Mouse (Mus musculus): Measurements from ENCODE around the gene Matn1.

The Matn1 gene

DNA sequence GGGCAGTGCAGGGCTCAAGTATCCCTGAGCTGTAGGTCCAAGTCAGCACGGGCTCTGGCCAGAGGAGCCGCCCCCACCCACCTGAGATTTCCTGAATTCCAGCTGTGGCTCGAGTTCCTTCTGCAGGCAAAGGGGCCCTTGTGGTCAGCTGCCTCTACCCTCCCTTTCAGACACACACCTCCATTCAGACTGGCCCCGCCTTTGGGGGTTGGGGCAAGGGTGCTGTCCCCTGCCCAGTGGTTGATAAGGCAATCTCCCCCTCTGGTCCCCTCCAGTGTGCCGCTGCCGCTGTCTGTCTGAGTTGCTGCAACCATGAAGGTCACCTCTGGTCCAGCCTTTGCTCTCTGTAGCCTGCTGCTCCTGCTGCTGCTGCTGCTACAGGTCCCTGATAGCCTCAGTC, at the start of gene Matn1:
TSS of gene Matn1 (plus strand) at position 274 of the 400 bp plus-strand sequence.
- no peak for DNase-seq

DNA sequence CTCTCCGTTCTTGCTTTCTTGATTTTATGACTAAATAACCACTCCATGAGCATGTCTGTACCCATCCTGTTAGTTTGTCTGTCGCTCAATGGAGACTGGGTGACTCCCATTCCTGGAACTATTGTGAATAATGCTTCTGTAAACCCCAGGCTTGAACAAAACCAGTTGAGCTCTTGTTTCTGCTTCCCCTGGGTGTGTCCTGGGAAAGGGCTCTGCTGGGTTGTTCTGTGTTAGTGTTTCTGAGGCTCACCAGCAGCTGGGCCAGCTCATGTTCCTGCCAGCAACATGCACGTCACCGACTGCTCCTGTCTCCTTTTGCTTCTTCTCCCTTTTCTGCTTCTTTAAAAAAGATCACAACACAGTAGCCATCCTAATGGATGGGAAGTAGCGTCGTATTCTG, 48.5 kb upstream of the Matn1 start:
- DNase-seq: no peak

DNA sequence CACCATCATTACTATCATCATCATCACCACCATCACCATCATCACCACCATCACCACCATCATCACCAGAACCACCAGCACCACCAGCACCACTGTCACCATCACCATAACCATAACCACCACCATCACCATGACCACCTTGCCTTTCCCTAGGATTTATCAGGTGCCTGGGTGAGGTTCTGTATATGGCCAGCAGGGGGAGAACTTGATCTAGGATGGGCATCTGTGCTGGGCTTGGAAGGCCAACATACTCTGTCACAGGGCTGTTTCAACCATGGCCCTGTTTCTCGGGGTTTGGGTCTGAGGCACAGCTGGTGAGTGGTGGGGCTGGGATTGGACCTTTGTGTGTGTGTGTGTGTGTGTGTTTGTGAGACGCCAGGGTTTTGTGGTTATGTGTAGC, 47.8 kb upstream of the Matn1 start:
- peak; percentile 84 for DNase-seq

DNA sequence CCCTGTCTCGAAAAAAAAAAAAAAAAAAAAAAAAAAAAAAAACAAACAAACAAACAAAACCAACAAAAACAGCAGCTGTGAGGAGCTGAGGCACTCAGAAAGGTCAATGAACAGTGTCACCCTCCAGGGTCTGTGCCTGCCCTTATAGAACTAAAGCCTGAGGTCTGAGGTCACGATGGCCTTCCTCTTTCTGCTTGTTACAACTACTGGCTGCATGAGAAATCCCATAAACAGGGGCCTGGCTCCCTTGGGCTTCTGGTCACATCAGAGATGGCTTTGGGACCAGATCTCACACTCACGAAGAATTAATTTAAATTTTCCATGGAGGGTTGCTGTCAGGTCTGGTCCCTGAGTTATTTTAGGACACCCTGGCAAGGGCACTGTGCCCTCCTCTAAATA, 44.8 kb upstream of the Matn1 start:
- DNase-seq: no peak

DNA sequence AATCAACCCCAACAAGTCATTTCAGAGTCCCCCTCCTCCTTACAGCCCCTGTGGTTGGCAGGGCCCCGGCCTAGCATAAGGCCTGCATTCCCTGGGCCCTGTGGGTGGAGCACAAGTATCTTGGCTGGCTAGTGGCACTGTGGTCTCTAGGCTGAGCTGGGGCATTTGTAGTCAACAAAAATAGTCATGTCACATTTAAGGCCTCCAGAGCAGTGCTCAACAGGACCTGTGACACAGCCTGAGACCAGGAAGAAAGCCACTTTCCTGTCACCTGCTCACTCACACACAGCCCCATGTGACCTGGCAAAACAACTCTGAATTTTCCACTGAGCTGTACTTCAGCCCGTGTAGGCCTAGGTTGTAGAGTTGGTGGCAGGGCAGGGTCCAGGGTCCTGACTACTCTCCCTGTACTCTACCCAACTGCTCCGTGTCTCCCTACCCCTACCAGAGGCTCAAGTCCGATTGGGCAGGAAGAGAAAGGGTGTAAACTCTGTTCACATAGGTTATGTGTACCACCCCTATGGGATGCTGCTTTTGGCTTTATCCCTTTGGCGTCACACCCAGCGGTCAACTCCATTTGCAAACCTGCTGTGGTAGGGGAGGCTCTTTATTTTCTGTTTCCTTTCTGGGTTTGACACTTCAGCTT, 44.3 kb upstream of the Matn1 start:
- no peak for DNase-seq

DNA sequence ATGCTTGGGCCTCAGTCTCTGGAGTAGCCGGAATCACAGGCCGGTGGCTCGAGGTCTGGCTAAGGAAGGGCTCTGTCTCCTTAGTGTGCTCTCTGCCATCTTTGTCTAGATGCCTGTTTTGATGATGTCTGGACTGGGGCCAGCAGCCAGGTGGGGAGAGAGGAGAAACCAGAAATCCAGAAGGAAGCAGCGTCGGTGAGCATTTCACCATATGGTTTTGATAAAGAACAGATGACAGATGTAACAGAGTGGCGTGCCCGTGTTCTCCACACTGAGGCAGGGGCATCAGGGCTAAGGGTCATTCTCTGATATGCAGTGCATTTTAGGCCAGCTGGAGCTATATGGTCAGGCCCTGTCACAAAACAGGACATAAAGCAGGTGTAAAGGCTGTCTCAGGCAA, 43.4 kb upstream of the Matn1 start:
- DNase-seq: no peak

DNA sequence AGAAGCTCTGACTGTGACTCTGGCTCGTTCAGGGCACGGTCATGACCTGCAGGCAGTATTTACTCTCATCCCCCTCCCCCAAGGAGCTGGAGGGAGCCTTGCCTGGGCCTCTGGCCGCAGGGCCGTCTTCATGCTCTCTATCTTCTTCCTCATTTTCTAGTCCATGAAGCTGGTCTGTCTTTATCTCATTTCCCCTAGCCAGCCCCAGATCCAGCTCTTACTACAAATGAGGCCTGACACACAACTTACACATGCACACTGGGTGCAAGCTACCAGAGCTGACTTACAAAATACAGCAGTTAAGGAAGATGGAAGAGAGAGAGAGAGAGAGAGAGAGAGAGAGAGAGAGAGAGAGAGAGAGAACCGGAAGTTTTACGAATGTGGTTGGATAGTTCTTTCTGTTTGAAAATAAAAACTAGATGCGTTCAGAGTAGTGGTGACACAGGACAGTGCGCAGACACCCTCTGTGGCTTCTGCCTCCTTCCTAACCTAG, 41.9 kb upstream of the Matn1 start:
- no peak for DNase-seq

DNA sequence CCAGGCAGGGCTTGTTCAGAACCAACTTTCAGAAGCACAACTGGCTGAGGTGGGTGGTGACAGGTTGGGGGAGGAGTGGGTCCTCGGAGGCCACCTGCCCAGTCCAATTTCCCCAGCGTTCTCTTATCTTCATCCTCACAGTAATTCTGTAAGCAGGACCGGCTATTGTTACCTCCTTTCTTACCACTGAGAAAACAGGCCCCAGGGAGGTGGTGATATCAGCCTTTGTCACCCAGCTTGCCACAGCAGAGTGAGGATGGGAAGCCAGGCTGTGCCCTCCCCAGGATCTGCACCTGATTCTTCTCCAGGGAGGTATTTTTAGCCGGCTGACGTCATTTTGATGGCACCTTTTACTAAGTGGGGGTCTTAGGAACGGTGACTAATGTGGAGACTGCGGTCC, 39.2 kb upstream of the Matn1 start:
- no peak for DNase-seq

DNA sequence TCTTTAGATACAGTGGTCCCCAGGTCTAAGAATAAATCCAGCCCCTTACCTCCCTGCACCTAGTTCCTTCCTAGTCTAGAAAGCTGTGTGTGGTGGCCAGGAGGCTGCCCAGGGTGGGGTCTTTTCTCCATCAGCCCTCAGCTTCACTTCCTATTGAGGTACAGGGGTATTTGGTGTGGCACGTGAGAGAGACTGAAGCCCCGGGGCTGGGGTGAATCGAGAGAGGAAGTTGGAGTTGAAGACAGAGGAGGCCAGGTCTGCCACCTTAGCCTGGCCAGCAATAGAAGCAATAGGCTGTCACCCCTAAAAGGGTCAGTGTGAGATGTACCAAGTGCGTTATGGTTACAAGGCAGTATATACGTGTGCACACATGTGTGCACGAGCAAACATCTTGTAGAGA, 38.3 kb upstream of the Matn1 start:
- no peak for DNase-seq

DNA sequence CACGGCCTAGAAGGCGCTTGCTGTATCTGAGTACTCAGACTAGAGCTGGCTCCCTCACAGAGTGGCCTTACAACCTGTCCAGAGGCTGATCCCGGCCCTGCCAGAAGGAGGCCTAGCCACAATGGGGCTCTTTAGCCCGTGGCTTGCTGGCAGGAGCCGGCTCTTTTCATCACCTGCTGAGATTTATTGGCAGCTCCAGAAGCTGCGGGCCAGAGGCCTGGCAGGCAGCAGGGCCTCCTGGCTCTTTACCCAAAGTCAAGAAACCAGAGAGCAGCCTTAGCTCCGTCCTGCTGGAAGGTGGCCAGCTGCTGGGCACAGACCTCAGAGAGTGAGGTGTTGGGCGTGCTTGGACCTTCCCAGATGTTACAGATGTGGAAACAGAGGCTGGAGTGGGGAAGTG, 37.9 kb upstream of the Matn1 start:
- no peak for DNase-seq

DNA sequence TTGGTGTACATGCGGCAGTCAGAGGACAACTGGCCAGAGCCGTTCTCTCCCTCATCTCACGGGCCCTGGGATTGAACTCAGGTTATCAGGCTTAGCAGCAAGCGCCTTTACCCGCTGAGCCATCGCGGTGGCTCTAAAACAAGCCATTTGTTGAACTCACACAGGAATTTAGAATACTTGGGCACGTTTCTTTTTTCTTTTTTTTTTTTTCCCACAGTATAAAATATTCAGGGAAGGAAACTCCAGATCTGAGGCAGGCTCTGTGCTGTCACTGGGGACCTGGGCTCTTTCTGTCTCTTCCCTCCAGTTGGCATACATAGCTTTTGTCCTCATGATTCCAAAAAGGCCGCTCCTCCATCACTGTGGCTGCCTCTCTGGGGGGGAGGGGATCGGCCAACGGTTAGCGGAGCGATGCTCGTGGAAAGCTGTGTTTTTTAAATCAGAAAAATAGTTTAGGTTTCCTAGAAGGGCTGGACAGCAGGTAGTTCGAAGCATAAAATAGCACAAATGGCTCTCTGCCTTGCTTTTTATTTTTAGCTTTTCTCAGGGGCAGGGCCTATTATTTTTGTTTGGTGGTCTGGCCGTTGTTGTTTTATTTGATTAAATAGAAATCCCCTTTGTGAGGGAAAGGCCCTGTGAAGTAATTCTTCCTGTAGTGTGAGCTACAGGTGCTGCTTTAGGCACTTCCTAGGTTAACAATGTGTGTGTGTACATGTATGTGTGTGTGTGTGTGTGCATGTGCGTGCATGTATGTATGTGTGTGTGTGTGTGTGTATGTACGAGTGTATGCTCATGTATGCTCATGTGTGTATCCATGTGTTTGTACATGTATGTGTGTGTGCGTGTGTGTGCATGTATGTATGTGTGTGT, 36.8 kb upstream of the Matn1 start:
- DNase-seq: no peak

DNA sequence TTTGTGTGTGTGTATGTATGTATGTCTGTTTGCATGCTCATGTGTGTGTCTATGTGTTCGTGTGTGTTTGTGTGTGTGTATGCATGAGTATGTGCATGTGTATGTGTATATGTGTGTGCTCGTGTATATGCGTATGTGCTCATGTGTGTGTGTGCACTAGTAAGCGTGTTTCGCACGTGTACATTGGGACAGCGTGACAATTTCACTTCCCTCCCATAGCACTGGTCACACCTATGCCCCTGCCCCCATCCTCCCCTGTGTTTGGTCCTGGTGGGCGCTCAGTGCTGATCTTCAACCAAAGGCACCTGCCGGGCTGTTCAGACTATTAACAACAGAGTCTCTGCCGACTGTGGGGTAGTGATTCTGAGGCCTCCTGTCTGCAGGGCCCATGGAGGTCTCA, 36.1 kb upstream of the Matn1 start:
- no peak for DNase-seq

DNA sequence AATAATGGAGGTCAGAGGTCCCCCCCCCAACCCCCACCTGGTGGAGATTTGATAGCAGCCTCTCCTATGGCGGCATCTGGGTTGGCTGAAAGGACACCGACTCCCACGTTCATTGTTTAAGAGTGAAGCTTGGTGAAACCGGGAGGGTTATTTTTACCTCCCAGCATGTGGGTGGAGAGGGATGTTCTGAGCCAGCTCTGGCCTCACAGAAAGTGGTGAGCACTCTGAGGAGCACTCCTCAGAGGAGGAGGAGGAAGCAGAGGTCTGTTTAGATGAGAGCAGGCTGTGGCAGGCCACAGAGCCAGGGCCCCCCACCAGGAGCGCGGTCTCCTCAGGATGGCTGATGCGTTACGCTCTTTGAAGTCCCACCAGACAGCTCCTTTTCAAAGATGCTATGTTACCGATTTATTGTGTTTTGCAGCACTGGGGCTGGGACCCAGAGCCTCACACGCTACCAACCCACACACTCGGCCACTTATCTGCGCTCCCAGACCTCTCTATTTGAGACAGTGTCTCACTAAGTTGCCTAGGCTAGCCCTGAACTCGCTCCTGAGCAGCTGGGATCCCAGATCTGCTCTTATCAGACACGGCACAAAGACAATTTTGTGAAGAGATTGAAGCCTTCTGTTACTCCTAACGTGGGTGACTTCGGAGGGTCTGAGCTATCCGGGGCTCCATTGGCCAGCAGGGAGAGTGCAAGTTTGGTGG, 34.9 kb upstream of the Matn1 start:
- DNase-seq: no peak

DNA sequence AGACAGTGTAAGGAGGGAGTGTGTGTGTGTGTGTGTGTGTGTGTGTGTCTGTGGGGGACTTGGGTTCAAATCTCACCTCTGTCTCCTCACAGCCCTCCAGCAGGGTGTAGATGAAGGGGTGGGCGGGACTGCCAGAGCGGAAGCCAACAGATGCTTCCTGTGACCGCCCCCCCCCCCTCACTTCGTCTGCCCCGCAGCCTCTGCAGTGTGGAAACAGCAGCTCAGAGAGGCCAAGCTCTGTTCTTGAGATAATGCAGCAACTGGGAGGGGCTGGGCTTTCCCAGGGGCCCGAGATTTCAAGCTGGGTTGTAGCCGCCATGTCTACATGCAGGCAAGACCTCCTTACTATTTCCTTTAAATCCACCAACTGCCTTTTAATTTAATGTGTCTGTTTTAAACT, 33.5 kb upstream of the Matn1 start:
- DNase-seq: peak; percentile 62

DNA sequence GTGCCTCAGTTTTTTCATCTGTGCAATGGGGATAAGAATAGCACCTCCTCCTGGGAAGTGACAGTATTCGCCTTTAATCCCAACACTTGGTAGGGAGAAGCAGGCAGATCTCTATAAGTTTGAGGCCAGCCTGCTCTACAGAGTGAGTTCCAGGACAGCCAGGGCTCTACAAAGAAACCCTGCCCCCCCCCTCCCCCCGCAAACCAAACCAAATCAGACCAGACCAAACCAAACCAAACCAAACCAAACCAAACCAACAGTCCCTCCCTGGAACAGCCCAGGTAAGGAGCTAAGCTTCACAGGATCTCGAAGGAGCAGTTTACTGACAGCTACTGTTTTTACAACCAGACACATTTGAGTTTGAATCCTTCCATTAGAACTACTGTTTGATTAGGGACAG, 31.6 kb upstream of the Matn1 start:
- DNase-seq: no peak

DNA sequence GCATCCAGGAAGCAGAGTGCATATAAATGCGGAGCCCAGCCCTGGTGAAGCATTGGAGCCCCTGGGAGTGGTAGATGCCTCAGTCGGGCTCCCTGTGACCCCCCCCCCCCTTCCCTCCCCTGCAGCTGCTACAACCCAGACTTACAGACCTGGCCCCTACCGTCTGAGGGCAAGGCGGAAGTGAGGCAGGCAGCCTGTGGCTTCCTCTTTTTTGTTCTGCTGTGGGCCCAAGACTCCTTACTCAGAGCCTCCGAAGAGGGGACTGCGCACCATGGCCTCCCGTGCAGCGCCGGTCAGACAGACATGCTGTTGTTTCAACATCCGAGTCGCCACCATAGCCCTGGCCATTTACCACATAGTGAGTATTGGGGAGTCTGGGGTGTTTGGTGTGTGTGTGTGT, 31.1 kb upstream of the Matn1 start, which contains the start of gene Laptm5:
TSS of gene Laptm5 (plus strand) at position 49 of the 400 bp plus-strand sequence.
- peak; percentile 85 for DNase-seq

DNA sequence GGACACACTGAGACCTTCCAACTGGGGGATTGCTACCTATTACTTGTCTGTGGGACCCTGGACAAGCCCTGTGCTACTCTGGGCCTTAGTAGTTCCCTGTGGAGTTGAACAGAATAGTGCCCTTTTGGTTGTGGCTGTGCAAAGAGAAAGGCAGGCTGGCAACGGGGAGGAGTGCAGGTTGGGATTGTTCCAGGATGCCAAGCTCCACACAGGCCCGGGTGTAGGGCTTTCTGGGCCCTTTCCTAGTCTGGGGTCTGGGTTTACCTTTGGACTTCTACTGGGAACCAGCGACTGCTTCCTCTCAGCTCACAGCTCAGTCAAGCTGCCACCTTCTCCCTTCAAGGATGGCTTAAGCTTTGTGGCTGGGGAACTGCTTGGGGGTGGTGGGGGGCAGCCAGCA, 30.7 kb upstream of the Matn1 start:
- peak; percentile 42 for DNase-seq

DNA sequence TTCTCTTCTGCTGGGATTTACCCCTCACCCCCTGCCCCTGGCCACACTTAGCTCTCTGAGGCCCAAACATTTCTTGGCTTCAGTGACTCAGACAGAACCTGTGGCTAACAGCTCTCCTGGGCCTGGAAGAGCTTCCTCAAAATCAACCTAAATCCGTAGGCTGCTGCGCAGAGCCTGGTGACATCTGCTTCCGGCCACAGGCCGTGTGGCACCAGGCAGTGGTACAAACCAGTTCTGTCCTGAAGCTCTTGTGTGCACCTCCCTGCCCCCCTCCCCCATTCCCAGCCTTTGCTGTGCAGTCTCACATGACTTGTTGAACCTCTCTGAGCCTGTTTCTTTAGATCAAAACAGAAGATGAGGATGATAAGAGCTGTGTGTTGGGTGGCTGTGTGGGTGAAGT, 30.2 kb upstream of the Matn1 start:
- DNase-seq: peak; percentile 74

DNA sequence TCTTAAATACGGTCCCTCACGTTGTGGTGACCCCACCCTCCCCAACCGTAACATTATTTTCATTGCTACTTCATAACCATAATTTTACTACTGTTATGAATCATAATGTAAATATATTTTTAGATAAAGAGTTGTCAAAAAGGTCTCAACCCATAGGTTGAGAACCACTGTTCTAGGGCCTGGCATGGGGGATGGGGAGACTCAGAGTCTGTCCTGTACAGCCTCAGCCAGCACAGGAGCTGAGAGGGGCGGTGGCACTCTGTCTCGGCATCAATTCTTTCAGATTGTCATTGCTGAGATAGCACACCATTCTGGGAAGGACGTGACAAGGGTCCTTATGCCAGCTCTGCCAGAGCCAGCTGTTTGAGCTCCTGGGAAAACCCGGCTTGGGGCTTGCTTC, 29.7 kb upstream of the Matn1 start:
- no peak for DNase-seq

DNA sequence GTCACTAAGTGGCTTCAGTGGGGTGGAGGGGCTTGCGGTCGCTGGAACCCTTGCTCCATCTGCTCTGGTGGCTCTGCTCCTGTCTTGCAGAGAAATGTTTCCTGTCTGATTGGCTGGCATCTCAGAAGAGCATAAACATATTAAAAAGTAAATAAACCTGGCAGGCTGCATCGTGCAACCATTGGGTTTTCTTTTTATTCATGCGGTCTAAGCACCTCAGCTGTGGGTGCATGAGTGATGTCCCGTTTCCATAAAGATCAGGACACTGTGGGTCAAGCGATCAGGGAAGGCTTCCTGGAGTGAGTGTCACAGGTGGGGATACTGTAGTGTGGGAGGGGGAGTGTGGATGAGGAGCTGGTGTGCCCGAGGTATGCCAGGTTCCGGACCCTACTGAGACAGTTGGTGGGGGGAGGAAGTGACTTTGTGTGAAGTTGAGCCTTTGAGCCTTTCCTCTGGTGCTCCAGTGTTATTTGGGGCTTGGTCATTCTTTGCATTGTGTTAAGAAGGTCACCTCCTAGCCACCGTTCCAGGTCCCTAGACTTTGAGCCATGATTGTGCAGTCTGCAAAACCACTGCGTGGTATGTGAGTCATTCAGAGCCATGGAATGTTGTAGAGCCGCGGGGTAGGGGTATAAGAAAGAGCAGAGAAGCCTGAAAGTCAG, 29.0 kb upstream of the Matn1 start:
- peak; percentile 65 for DNase-seq

DNA sequence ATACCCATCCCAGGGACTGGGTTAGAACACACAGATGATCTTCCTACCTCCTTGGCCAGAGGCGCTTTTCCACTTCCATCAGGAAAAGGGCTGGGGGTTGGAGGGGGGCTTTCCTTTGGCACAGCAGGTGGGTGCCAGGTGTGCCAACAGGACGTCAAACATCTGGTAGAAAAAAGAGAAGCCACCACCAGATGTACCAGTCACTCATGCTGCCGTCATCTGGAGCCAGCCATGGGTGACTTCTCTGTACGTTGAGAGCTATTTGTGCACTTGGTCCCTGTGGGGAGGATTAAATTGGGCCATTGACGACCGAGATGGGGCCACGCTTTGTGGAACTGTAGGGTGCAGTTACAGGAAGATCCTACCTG, 28.5 kb upstream of the Matn1 start:
- DNase-seq: no peak

DNA sequence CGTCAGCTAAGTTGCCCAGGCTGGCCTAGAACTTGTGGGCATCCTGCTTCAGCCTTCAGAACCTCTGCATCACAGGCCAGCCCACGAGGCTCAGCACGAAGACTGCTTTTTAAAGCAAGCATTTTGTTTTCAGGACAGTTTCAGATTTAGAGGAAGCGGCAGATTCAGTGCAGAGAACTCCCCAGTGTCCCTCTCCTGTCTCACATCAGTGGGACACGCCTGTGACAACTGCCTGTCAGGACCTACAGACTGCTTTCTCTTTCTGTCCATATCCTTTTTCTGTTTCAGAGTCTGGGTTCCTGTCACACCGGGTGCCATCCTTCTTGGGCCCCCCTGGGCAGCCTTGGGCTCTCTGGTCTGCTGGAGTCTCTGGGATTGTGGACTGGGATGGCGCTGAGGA, 27.5 kb upstream of the Matn1 start:
- DNase-seq: no peak

DNA sequence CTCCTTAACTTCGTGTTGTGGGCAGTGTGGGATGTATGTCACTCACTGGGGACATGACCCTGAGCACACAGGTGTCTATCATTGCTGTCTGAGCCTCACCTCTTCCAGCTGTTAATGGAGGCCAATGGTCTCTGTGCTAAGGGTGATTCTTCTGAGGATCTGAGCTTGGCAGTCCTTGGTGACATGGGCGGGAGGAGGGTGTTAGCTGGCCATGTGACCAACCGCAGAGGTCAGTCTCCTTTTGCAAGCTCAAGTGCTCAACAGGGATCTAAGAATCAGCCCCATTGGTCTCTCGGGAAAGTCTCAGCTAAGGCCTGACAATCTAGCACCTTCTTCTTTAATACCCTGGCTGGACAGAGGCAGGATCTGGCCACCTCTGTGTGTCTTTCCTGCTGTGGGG, 26.6 kb upstream of the Matn1 start:
- no peak for DNase-seq

All from thymus, postnatal 25 days (tissue).